Mouse (Mus musculus) cortical plate, adult 2 months (tissue): ENCODE data around the gene Rps13. TPM values are rescaled to one million over a fixed set of nuclear protein-coding genes. Genes with fewer than 3 reads are reported as not detected.
"Not testable (repeated sequence)": the region's sequence is repeated elsewhere in the genome, so short reads cannot be mapped to it uniquely, and the experiment has no call there.

Source experiments
- H3K27ac ChIP-seq: fragments of 200-500 bp; 2 replicates; pipeline ENCODE4 v1.5.1; 2012; ENCODE audit warnings: low read length, control low read depth, inconsistent platforms; ENCODE audit not compliant: insufficient read depth
- H3K4me1 ChIP-seq: fragments of 200-500 bp; 2 replicates; pipeline ENCODE4 v1.6.1; 2011; ENCODE audit warnings: low read length; ENCODE audit not compliant: control insufficient read depth, insufficient read depth
- H3K4me3 ChIP-seq: fragments of 200-500 bp; 2 replicates; pipeline ENCODE4 v1.5.1; 2011; ENCODE audit warnings: mild to moderate bottlenecking, low read length, control low read depth; ENCODE audit not compliant: insufficient read depth
- CTCF ChIP-seq: fragments of 200-500 bp; IDR thresholded peaks from 2 replicates; pipeline ENCODE4 v1.5.1; 2011; ENCODE audit warnings: mild to moderate bottlenecking, control low read depth, low read length; ENCODE audit not compliant: insufficient read depth; ENCODE audit errors: extremely low read depth
- POLR2A ChIP-seq: fragments of 200-500 bp; IDR thresholded peaks from 2 replicates; pipeline ENCODE4 v1.6.1; 2011; ENCODE audit warnings: mild to moderate bottlenecking, low read length, control low read depth; ENCODE audit not compliant: insufficient read depth; ENCODE audit errors: extremely low read depth
- polyA plus RNA-seq: library from polyadenylated mRNA; depleted of rRNA; stranded (reverse); fragments of >200 nt; gene quantifications from 2 replicates; pipeline ENCODE4 v1.2.3, GENCODE M21; 2012; rRNA removed

Rps13 gene
- polyA plus RNA-seq, result 462 and 464 TPM in 2 replicates

DNA sequence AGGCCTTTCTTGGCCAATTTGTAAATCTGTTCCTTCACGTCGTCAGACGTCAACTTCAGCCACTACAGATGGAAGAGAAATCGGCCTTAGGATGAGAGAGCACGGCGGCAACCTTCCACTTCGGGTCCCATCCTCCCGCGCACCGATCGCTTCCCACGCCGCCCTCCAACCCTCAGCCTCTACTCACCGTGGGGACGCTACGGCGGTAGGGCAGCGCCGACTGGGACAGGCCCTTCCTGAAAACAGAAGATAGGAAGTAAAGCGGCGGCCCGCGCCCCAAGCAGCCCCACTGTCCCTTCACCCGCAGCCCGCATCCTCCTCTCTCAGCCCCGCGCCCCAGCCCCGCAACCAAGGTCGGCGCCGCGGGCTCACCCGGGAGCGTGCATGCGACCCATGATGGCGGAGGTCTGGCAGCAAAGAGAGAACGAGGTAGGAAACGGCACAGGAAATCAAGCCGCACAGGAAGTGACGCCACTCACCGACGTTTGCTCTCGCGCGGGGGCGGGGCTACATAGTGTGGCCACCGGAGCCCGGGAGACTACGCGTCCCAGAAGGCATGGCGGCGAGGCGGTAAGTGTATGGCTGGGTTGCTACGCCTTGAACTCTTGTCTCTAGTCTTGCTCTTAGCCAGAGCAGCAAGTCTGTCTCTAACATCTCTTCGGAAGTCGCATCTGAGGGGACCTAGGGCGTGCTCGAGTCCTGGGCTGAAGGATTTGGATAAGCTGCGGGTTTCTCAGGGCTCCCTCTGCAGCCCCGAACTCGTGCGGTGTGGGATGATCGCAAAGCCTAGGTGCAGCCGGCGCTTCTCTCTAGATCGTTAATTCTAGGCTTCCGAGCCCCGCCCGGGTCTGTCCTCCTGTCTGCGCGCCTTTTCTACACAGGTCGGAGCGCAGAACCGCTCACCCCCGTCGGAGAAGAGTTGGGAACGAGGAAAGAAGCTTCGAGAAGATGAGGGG is at the start of gene Rps13:
TSS of gene Rps13 (minus strand) at position 483 of the 956 bp plus-strand sequence.
- Histone ChIP-seq H3K4me1 (peaks cover 4% of the 10 kb centered on the region), H3K4me3 (peak within 1 kb of the TSS; percentile 71), H3K27ac (peak within 1 kb of the TSS; percentile 56)
- TF ChIP-seq CTCF (no peak), POLR2A (peak; percentile 98)

DNA sequence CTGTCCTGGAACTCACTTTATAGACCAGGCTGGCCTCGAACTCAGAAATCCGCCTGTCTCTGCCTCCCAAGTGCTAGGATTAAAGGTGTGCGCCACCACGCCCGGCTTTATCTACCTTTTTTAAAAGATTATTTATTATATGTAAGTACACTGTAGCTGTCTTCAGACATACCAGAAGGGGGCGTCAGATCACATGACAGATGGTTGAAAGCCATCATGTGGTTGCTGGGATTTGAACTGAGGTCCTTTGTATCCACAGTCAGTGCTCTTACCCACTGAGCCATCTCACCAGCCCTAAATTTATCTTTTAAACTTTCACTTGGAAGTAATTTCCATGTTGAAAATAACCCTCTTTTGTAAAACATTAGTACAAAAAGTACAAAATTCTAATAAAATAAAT is 45.2 kb upstream of the Rps13 start:
- not testable (repeated sequence) for H3K27ac ChIP-seq, H3K4me3 ChIP-seq, H3K4me1 ChIP-seq

DNA sequence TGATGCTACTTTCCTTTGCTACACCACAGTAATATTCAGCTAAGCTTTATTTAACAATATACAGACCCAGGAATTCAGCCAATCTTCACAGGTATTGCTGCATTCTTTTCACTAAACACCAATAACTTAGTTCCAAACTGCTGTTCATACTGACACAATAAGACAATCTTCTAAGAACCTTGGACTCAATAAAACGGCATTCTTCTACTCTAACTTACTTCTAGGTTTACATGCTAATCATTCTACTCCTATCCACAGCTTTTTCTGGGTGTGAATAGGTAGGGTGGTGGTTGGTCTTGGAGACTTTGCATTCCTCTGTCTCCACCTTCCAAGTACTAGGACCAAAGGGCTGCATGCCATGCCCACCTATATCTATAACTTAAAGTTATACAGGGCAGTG is 40.3 kb upstream of the Rps13 start:
- Histone ChIP-seq H3K4me1 (no peaks in the 10 kb centered on the region), H3K27ac (no peak overlapping the region), H3K4me3 (no peak overlapping the region)
- no peak for TF ChIP-seq CTCF
- TF ChIP-seq POLR2A, result no peak

DNA sequence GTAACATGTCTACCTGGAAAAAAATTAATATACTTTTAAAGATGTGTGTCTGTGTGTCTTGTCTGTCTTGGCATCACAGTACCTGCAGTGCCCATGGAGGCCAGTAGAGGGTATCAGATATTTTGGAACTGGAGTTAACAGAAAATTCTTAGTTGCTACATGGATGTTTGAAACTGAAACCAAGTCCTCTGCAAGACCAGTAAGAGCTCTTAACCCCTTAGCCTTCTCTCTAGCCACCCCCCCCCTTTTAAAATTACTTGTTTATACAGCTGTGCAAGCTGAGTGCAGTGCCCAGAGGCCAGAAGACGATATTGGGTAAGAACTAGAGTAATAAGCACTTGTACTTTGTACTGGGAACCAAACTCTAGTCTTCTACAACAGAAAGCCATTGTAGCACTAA is 2.2 kb upstream of the Rps13 start:
- Histone ChIP-seq H3K27ac (no peak overlapping the region), H3K4me3 (no peak overlapping the region), H3K4me1 (peaks cover 4% of the 10 kb centered on the region)
- TF ChIP-seq POLR2A (no peak), CTCF (peak; percentile 40; the same call in 1 of the 2 replicates)

DNA sequence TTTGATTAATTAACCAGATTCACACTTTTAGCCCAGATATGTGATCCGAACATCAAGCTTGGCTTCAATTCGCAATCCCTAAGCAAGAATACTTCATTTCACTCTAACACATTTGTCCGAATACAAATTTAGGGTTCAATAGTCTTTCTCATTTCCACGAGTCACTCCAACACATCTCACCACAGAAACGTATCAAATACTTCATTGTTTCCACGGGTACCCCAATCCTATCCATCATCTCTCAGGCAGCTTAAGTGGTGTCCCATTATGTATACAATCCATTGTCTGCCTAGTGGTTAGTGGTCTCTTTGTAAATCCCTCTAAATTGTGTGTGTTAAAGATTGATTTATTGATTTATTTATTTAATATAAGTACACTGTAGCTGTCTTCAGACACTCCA is 1.1 kb upstream of the Rps13 start:
- TF ChIP-seq POLR2A, result no peak
- no peak for TF ChIP-seq CTCF
- Histone ChIP-seq H3K27ac (no peak overlapping the region), H3K4me3 (peak overlapping the region; percentile 71; the same call in 1 of the 2 replicates), H3K4me1 (peaks cover 4% of the 10 kb centered on the region)

DNA sequence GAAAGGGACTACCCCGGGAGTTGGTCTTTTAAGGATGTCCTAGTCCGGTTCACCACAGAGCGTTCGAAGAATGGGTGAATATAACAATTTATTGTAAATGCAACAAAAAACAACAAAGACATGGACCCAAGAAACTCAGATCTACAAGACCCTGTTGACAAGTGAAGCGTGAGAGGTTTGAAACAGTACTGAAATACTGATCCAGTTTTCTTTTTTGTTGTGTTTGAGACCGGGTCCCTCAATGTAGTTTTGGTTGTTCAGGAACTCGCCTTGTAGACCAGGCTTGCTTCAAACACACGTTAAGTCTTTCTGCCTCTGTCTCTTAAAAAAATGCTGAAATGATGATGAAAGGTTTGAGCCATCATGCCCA is 659 bp upstream of the Rps13 start:
- no peak for TF ChIP-seq POLR2A
- no peak for TF ChIP-seq CTCF
- Histone ChIP-seq H3K4me3 (peak overlapping the region; percentile 71), H3K27ac (no peak overlapping the region), H3K4me1 (peaks cover 4% of the 10 kb centered on the region)

DNA sequence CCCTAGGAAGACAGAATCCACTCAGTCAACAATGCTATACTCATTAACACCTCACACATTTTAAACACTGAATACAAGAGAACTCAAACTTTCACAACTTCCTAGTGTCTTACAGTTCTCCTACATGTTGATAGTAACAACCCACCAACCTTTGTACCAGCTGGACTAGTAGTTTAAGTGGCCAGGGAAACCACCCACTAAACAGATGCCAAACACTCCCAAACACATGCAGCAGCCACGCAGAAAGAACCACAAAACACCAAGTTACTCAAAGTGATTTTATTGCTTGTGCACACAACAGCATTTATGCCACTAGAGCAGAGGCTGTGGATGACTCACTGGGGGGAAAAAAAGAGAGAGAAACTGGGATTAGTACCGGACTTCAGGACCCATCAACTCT is 2.7 kb downstream of the Rps13 start:
- H3K27ac ChIP-seq, result no peak overlapping the region
- no peak overlapping the region for H3K4me3 ChIP-seq
- peaks cover 4% of the 10 kb centered on the region for H3K4me1 ChIP-seq
- TF ChIP-seq CTCF (no peak), POLR2A (no peak)

DNA sequence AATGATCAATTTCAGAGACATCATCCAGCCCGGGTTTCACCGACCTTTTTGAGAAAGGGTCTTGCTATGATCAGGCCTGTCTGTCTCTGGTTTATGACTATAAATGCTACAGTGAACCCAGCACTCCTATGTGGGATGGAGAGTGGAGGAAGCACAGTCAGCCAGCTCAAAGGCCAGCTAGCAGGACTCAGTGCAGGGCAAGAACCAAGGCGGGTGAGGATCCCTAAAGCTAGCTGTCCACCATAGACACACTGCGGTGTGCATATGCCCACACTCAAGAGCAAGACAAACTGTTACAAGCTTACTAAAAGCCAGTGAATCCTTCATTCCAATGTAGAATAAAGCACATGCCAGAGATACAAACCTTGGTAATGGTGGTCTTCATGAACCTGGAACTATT is 4.1 kb downstream of the Rps13 start:
- TF ChIP-seq POLR2A, result no peak
- TF ChIP-seq CTCF, result no peak
- Histone ChIP-seq H3K27ac (no peak overlapping the region), H3K4me1 (peaks cover 4% of the 10 kb centered on the region), H3K4me3 (no peak overlapping the region)

DNA sequence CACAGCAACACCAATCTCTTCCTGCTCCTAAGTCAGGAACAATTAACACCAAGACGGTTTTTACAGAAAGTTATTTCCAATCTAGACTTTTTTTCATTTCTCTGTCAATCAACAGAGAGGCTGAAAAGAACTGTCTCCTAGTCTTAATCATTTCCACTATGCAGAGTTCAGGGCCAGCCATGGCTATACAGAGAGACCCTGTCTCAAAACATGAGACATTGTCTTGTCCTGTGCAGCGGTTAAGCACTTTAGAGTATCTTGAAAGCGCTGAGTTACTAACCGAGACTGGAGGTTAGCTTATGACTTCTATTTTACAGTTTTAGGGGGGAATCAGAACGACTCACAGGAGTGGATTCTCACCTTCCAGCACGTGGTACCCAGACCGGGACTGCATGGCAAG is 5.2 kb downstream of the Rps13 start:
- TF ChIP-seq CTCF (no peak), POLR2A (no peak)
- Histone ChIP-seq H3K4me1 (peaks cover 3% of the 10 kb centered on the region), H3K4me3 (no peak overlapping the region), H3K27ac (no peak overlapping the region)

DNA sequence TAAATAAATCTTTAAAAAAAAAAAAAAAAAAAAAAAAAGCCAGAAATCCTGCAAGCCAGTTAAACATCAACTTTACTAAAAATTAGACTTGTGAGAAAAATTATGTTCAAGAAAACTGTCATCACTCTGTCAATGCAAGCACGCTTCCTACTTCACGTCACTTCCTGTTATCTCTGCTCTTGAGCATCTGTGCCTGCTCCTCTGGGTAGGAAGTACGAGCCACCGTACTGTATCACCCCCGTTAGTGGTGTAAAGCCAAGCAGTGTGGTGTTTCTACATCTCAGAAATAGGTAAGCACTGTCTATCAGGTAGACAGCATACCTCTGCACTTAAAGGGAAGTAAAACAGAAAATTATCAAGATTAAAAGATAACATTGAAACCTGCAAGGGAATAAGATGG is 6.1 kb downstream of the Rps13 start:
- H3K4me3 ChIP-seq, result no peak overlapping the region
- peaks cover 3% of the 10 kb centered on the region for H3K4me1 ChIP-seq
- TF ChIP-seq POLR2A, result no peak
- TF ChIP-seq CTCF, result no peak
- H3K27ac ChIP-seq, result no peak overlapping the region
